8 mouse cellular contexts compared by ENCODE assay signal in genomic region chr10:109010241-109011193, GRCm38 (mm10). TPM values are rescaled to one million over a fixed set of nuclear protein-coding genes. Genes with fewer than 3 reads are reported as not detected.
DNase-seq lines count a peak whose midpoint lies in the region; ATAC-seq and TF ChIP-seq lines count a peak whose summit lies in the region.

TSS of gene Syt1 (minus strand) at chr10:109010982.

- H3K9ac ChIP-seq in kidney, postnatal 0 days (ENCODE audit: low read depth, low read length): no peak within 1 kb of the TSS
- no peak within 1 kb of the TSS for H3K9ac ChIP-seq in intestine, postnatal 0 days (ENCODE audit: low read depth, low read length)
- no peak within 1 kb of the TSS for H3K9ac ChIP-seq in liver, embryonic 11.5 days (ENCODE audit: low read depth, low read length)
- peak within 1 kb of the TSS; percentile 73 for H3K9ac ChIP-seq in neural tube, embryonic 12.5 days

- H3K4me1 ChIP-seq in kidney, postnatal 0 days (replicated peaks; ENCODE audit: insufficient read depth, low read length): peaks cover 6% of the 10 kb centered on the region; the same call in 1 of the 2 replicates
- H3K4me1 ChIP-seq in intestine, postnatal 0 days (replicated peaks; ENCODE audit: control insufficient read depth, insufficient read depth, low read length): no peaks in the 10 kb centered on the region
- no peaks in the 10 kb centered on the region; the same call in 1 of the 2 replicates for H3K4me1 ChIP-seq in liver, embryonic 11.5 days (replicated peaks; ENCODE audit: control insufficient read depth, insufficient read depth, low read length)
- H3K4me1 ChIP-seq in neural tube, embryonic 12.5 days: 0 out of 2 replicates have a peak, but pooled peaks cover 6% of the 10 kb centered on the region

- peak; percentile 44 for DNase-seq in kidney, postnatal 0 days (ENCODE audit: low spot score)
- no peak for DNase-seq in kidney, adult 8-10 months
- peak; percentile 94 for DNase-seq in cerebellum, postnatal 25 days
- DNase-seq in frontal cortex, postnatal 25 days (ENCODE audit: low spot score in 2 of 2): peak; percentile 67 to 84
- peak; percentile 42 for DNase-seq in liver, embryonic 11.5 days (ENCODE audit: low spot score)

- WGBS in kidney, postnatal 0 days: under 1% methylated on average over 36 of the region's 37 CpGs
- 1% methylated on average over 35 of the region's 37 CpGs for WGBS in intestine, postnatal 0 days
- 3% methylated on average over 36 of the region's 37 CpGs for WGBS in liver, embryonic 11.5 days
- WGBS in neural tube, embryonic 12.5 days: under 1% methylated on average over 37 of the region's 37 CpGs

- ATAC-seq in kidney, postnatal 0 days (replicated peaks; ENCODE audit: low FRiP score, low read depth): peak; percentile 90
- peak; percentile 73 for ATAC-seq in intestine, postnatal 0 days
- peak; percentile 82 for ATAC-seq in liver, embryonic 11.5 days (replicated peaks; ENCODE audit: low FRiP score)
- ATAC-seq in neural tube, embryonic 12.5 days (ENCODE audit: low FRiP score, low read depth): peak; percentile 100
- ATAC-seq in granulocyte monocyte progenitor cell, adult 5-6 weeks (replicated peaks; ENCODE audit: poor library complexity, severe bottlenecking): no peak

- H3K4me2 ChIP-seq in kidney, postnatal 0 days (ENCODE audit: low read length): peak within 1 kb of the TSS; percentile 65
- peak within 1 kb of the TSS; percentile 66 for H3K4me2 ChIP-seq in intestine, postnatal 0 days (replicated peaks; ENCODE audit: low read depth)
- peak within 1 kb of the TSS; percentile 66 for H3K4me2 ChIP-seq in liver, embryonic 11.5 days
- peak within 1 kb of the TSS; percentile 94 for H3K4me2 ChIP-seq in neural tube, embryonic 12.5 days (replicated peaks)

- no peaks in the 10 kb centered on the region for H3K36me3 ChIP-seq in kidney, postnatal 0 days (ENCODE audit: insufficient read depth, low read length)
- H3K36me3 ChIP-seq in intestine, postnatal 0 days (ENCODE audit: control insufficient read depth, insufficient read depth): no peaks in the 10 kb centered on the region
- no peaks in the 10 kb centered on the region for H3K36me3 ChIP-seq in liver, embryonic 11.5 days (ENCODE audit: control insufficient read depth, insufficient read depth, low read length)
- no peaks in the 10 kb centered on the region for H3K36me3 ChIP-seq in neural tube, embryonic 12.5 days

- H3K9me3 ChIP-seq in kidney, postnatal 0 days (replicated peaks; ENCODE audit: low read length): no peaks in the 10 kb centered on the region
- H3K9me3 ChIP-seq in intestine, postnatal 0 days (ENCODE audit: control insufficient read depth): no peaks in the 10 kb centered on the region
- no peaks in the 10 kb centered on the region for H3K9me3 ChIP-seq in liver, embryonic 11.5 days (ENCODE audit: control insufficient read depth, low read length)
- no peaks in the 10 kb centered on the region for H3K9me3 ChIP-seq in neural tube, embryonic 12.5 days

- no peak for TF ChIP-seq CTCF in kidney, postnatal 0 days (IDR thresholded peaks at IDR 0.05; ENCODE audit: low read depth)
- no peak for TF ChIP-seq CTCF in intestine, postnatal 0 days (IDR thresholded peaks at IDR 0.05; ENCODE audit: low read depth)

- no peak within 1 kb of the TSS for H3K27ac ChIP-seq in kidney, postnatal 0 days
- no peak within 1 kb of the TSS for H3K27ac ChIP-seq in intestine, postnatal 0 days (ENCODE audit: low read depth, low read length)
- H3K27ac ChIP-seq in liver, embryonic 11.5 days (ENCODE audit: low read depth, low read length): no peak within 1 kb of the TSS
- H3K27ac ChIP-seq in neural tube, embryonic 12.5 days: peak within 1 kb of the TSS; percentile 74; the same call in 1 of the 2 replicates

- peaks cover 11% of the 10 kb centered on the region; the same call in 1 of the 2 replicates for H3K27me3 ChIP-seq in kidney, postnatal 0 days (ENCODE audit: insufficient read depth, low read length)
- H3K27me3 ChIP-seq in intestine, postnatal 0 days (replicated peaks; ENCODE audit: control insufficient read depth, insufficient read depth, low read length): peaks cover 11% of the 10 kb centered on the region; the same call in 1 of the 2 replicates
- H3K27me3 ChIP-seq in liver, embryonic 11.5 days (replicated peaks; ENCODE audit: control insufficient read depth, insufficient read depth, low read length): peaks cover 12% of the 10 kb centered on the region
- no peaks in the 10 kb centered on the region for H3K27me3 ChIP-seq in neural tube, embryonic 12.5 days (replicated peaks)

- peak within 1 kb of the TSS; percentile 32 for H3K4me3 ChIP-seq in kidney, postnatal 0 days (replicated peaks; ENCODE audit: low read depth, low read length)
- peak within 1 kb of the TSS; percentile 29 for H3K4me3 ChIP-seq in intestine, postnatal 0 days (ENCODE audit: low read depth, low read length)
- H3K4me3 ChIP-seq in liver, embryonic 11.5 days (ENCODE audit: low read depth, low read length): peak within 1 kb of the TSS; percentile 37
- peak within 1 kb of the TSS; percentile 61 for H3K4me3 ChIP-seq in neural tube, embryonic 12.5 days

RNA-seq across cellular contexts. Expression of gene Syt1, which starts in this region (rescaled TPM):
- 0.27 and 0.33 TPM in 2 replicates for polyA plus RNA-seq in kidney, postnatal 0 days (2015; fragmentation: Nextera tagmentation; extraction: Ambion mirVana)
- polyA plus RNA-seq in intestine, postnatal 0 days (2015; fragmentation: Nextera tagmentation; extraction: Ambion mirVana): 4.5 and 6.4 TPM in 2 replicates
- polyA plus RNA-seq in liver, embryonic 11.5 days (2014; fragmentation: Nextera tagmentation; extraction: Ambion mirVana): 1.1 and 1.5 TPM in 2 replicates
- polyA plus RNA-seq in neural tube, embryonic 12.5 days (2016; fragmentation: Nextera tagmentation; extraction: Ambion mirVana): 41.6 and 45.0 TPM in 2 replicates
- total RNA-seq in granulocyte monocyte progenitor cell, adult 5-6 weeks (2014; fragmentation: Nextera tagmentation): not detected in 2 replicates
- not detected in 2 replicates for total RNA-seq in granulocyte monocyte progenitor cell, adult 5-6 weeks (2017)

Comparison
In these comparisons a context has a peak if more than half of its experiments do, and no peak if none do; other contexts are left out.
1. Peak in DNase-seq, ATAC-seq, H3K4me3 ChIP-seq and H3K4me2 ChIP-seq in kidney, postnatal 0 days; RNA of the gene not detected or under 1 TPM.
2. DNase-seq: peak in cerebellum, postnatal 25 days (2 of 2), frontal cortex, postnatal 25 days (2 of 2) and liver, embryonic 11.5 days (single experiment); none in kidney, adult 8-10 months (0 of 2).
3. Peak in every context shown above with its lines, with median percentiles within 50 percentile points of each other: H3K4me2 ChIP-seq and H3K4me3 ChIP-seq.